Mouse (Mus musculus): ENCODE measurements around the gene Mnat1. TPM values are rescaled to one million over a fixed set of nuclear protein-coding genes. Genes with fewer than 3 reads are reported as not detected.

Gene Mnat1
- total RNA-seq, 2 experiments from 2014 or later: 15.6 to 16.5 TPM

GRCm38 (mm10) chr12:73304636-73305035, 181.1 kb downstream of the Mnat1 start:
- intact Hi-C loops (cut with DNase I): no loop called here
- no peak for DNase-seq

- no peak for DNase-seq
- intact Hi-C loops (cut with DNase I): no loop called here
These were observed 184.2 kb downstream of the Mnat1 start for GRCm38 (mm10) chr12:73307750-73308149.

GRCm38 (mm10) chr12:73308711-73309110, 185.2 kb downstream of the Mnat1 start:
- intact Hi-C loops (cut with DNase I): no loop called here
- no peak for DNase-seq

GRCm38 (mm10) chr12:73317706-73318686, 194.5 kb downstream of the Mnat1 start:
- intact Hi-C loops (cut with DNase I): no loop called here
- DNase-seq: no peak

Other genes starting within 250 kb of the Mnat1 start
- under 1 TPM in 1 of 2 experiments, not detected in 1; 0.10 TPM for gene Six6, start 183.8 kb upstream of the Mnat1 start, total RNA-seq (2021)
- gene 4930447C04Rik, start 182.9 kb upstream of the Mnat1 start, total RNA-seq (2021): 1 to 10 TPM; 5.8 to 7.8 TPM
- under 1 TPM; 0.66 to 0.87 TPM for gene Six1, start 69.8 kb upstream of the Mnat1 start, total RNA-seq (2021)
- under 1 TPM; 0.34 to 0.38 TPM for gene Six4, start 10.3 kb upstream of the Mnat1 start, total RNA-seq (2021)
- 10 to 100 TPM; 13.6 to 16.4 TPM for gene Trmt5, start 163.0 kb downstream of the Mnat1 start, total RNA-seq (2021)
- 10 to 100 TPM; 16.1 to 18.4 TPM for gene Slc38a6, start 163.1 kb downstream of the Mnat1 start, total RNA-seq (2021)